Mouse (Mus musculus) G1E (cell line): ENCODE measurements around the gene Irak1bp1.

Experiments used
- CTCF ChIP-seq: IDR thresholded peaks from 2 replicates; pipeline ENCODE4 v1.5.1; 2012; ENCODE audit warnings: low read depth, low read length, inconsistent platforms, mixed read lengths
- GATA1 ChIP-seq: IDR thresholded peaks from 2 replicates; pipeline ENCODE4 v1.6.1; 2012; ENCODE audit warnings: borderline replicate concordance, low read length, inconsistent platforms, mixed read lengths
- TAL1 ChIP-seq: conservative IDR thresholded peaks from 2 replicates; pipeline ENCODE4 v1.6.1; 2012; ENCODE audit warnings: low read depth, low read length, inconsistent platforms, mixed read lengths

- no peak for TF ChIP-seq CTCF
- TF ChIP-seq TAL1: no peak
- TF ChIP-seq GATA1: no peak
These were observed 6.6 kb downstream of the Irak1bp1 start for GRCm38 (mm10) chr9:82835921-82836320.
